Mouse (Mus musculus) NIH3T3 (cell line): Measurements from ENCODE around the gene Slc7a11.

ENCODE experiments used
- DNase-seq: peaks from one replicate; pipeline ENCODE4 v3.0.0-alpha.2; 2012; ENCODE audit warnings: low read depth

Slc7a11 gene

DNA sequence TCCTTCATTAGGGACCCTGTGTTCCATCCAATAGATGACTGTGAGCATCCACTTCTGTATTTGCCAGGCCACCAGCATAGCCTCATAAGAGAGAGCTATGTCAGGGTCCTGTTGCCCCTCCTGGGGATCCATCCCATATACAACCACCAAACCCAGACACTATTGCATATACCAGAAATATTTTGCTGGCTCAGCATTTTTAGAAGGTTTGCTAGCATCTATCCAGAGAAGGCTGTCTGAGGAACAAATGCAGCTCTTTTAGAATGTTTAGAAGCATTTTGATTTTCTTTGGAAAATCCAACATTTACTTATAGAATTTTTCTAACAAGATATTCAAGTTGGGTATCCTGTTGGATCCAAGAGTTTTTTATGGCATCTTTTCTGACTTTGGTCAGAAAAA, 299.3 kb downstream of the Slc7a11 start:
- DNase-seq = no peak

DNA sequence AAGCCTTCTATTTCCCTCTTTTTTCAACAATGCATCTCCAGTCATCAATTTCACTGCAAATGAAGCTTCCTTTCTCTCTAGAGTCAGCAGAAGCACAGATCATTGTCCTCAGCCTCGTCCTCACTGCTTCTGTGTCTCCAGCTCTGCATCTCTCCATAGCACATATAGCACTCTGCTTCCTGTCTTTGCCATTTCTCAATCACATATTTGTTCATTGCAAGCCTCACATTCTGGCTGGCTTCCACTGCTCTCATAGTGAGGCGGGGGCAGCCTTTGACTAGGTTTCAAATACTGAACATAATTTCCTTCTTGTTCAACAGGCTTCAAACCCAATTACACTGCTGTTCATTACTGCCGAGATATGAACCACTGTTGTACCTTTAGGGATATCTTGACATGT, 305.1 kb downstream of the Slc7a11 start:
- no peak for DNase-seq

DNA sequence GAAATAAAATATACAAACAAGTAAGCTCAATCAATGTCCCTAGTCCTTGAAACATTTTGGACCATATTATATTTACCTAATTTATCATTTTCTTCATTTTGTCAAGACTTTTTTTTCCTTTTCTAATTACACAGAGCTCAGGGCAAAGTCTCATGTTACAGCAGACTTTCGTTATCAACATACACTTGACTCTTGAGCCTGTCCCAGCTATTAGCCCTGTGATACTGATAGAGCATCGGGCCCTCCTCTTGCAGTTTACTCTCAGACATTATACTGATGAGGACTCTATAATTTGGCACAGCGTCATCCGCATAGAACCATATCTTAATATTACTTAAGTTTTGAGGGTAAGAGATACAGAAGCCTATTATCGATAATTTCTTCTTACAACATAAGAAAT, 311.2 kb downstream of the Slc7a11 start:
- no peak for DNase-seq

DNA sequence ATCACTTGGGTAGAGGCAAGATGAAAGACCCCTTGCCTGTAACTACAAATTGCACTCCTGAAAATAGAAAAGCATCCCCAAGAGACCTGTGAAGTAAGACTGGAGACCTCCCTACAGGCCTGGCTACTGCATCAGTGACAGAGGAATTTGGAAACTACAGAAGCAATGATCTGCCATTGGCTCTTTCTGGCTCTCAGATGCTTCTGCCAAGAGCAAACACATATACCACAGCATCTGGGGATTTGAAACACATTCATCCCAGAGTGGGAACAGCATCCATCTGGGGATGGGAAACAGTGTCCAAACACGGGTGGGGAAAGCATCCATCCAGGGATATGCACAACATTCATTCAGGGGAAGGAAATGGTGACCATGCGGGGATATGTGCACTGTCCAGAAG, 313.1 kb downstream of the Slc7a11 start:
- DNase-seq = no peak

DNA sequence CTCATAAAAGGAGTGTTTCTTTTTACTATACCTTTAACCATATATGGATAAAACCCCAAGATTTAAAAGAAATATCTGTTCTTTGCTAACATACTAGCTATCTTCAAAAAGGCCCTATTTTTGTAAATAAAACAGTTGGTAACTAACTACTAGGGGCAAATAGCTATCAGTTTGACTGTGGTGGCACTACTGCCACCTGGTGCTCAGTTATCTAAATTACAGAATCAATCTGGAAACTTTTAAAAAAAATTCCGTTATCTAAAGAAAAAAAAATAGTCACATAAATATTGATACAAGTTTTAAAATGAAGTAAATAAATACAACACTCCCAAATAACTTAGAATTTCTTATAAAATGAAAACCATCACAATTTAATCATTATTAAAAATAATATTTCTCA, 322.4 kb downstream of the Slc7a11 start:
- peak; percentile 66 for DNase-seq

DNA sequence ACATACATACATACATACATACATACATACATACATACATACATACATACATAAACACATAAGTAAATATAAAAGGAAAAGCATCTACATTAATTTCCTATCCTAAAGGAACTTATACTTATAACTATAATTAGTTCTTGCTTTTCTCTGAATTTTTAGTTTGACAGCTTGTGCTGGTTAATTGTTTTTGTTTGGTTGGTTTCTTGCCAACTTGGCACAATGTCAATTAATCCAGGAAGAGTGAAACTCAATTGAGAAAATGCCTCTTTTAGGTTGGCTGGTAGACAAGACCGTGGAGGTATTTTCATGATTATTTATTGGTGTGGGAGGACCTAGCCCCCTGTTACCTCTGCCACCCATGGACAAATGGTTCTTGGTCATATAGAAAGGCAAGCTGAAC, 327.1 kb downstream of the Slc7a11 start:
- no peak for DNase-seq

DNA sequence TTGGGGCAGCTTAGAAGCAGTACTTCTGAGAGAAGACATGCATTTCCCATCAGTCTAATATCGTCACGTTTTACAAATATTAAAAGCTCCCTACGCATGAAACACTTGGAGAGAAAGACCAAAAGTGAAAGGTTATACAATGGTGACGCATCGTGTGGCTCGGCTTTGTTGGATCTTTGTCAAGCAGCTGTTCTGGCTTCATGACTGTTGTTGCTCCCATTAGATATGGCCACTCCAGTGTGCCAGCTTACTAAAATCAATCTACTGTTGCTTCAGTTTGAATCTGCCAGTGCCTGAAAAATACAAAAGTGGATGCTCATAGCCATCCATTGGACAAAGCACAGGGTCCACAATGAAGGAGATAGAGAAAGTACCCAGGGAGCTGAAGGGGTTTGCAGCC, 337.9 kb downstream of the Slc7a11 start:
- DNase-seq = peak; percentile 20

DNA sequence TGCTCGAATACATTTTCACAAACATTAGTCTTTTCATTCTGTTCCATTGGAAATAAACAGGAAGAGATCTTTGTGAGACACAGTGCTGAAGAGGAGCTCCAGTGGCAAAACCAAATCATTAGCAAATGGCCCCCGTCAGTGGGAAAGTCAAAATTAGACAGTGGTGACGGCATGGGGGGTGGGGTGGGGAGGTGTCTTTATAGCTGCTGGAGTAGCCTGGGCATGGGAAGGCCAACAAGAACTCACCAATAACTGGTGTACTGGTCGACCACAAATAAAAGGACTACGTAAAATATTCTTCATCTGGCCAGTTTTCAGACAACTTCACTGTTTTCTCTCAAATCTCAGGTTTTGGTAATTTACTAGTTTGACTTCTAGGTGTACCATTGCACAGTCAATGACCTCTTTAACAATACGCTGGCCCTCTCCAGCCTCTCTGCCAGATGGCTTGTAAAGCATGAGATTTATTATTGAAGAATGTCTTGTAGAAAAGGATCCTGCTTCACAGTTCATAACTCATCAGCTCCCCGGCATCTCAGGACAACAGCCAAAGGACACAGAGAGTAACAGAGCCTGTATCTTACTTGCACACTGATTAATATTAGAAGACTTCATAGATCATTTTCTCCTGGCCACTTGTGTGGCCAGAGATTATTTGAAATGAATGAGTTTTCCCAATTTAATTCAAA, 348.9 kb downstream of the Slc7a11 start:
- no peak for DNase-seq

DNA sequence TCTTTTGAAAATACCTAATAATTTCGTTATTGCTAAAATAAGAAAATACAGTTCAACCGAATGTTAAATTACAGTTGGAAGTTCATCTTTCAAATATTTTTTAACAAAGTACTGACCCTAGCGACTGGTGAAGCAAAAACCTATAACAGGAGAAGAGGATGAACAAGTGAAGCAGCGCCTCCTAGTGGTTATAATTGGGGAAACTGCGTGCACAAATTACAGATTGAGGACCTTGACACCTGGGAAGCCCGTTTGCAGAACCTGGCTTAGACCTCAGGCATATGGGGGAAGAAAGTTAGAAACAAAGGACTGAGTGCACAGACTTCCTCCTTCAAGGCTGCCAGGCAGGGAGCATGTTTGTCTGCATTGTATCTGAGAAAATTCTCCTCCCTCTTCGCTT, 366.4 kb downstream of the Slc7a11 start:
- DNase-seq = peak; percentile 91

DNA sequence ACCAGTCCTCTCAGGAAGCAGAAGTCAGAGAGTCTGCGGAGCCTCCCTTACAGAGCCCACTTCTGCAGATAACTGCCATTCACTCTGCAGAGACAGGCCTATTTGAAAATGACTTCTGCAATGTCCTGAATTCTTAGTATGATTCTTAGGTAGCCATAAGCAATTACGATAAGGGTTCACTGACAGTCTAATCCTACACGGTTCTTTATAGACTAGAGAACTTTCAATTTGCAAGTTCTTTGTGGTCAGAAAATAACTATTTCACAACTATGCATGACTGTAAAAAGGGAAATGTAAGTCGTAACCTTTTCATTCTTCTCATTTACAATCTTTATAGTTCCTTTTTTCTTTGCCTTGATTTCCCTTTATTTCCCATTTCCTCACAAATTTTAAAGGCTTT, 380.0 kb downstream of the Slc7a11 start:
- DNase-seq = no peak

DNA sequence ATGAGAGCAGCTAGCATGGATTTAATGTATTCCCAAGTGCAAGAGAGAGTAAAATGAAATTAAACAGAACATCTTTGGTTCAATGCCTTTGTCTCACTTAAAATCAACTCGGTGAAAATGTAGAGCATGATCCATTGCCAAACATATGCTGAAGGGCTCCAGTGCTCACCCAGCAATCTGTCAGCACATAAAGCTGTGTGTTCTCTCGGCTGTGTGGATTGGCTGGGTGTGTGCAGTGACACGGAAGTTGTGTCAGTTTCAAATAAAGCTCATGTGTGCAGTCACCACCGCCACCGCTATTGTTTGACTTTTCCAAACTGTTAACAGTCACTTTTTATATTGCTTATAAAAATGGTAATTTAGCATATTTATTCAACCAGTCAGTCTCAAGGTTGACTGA, 398.7 kb downstream of the Slc7a11 start:
- peak; percentile 6 for DNase-seq

DNA sequence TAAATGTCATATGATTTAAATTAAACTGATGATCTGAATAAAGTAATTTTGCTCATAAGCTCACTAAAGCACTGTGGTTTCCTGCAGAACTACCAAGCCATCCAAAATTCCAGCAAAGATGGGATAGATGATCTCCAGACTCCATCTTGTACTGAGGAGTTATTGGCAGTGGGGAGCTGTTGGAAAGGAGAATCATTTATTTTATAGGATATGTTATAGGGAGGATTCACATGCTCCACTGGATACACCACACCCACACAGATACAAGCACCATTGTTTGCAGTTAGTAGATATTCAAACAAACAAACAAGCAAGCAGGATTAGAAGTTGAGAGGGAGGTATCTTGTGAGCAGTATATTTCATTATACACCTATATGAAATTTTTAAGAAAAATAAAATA, 399.3 kb downstream of the Slc7a11 start:
- DNase-seq = no peak

DNA sequence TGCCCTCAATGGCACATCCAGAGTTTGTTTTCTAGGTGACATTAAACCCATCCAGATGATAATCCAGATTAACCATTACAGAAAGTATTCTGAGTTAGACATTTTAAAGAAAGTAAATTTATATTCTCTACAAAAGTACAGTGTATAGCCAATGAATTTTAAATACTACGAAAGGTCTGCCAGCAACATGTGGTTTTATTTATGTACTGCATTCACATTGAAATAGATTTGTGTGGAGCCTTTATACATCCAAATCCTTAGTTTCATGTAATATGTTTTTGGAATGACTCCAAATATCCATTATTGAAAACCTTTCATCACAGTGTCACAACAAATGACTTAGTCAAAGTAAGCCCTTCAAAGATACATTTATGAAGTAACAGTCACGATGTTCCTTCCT, 402.3 kb downstream of the Slc7a11 start:
- DNase-seq = peak; percentile 52

DNA sequence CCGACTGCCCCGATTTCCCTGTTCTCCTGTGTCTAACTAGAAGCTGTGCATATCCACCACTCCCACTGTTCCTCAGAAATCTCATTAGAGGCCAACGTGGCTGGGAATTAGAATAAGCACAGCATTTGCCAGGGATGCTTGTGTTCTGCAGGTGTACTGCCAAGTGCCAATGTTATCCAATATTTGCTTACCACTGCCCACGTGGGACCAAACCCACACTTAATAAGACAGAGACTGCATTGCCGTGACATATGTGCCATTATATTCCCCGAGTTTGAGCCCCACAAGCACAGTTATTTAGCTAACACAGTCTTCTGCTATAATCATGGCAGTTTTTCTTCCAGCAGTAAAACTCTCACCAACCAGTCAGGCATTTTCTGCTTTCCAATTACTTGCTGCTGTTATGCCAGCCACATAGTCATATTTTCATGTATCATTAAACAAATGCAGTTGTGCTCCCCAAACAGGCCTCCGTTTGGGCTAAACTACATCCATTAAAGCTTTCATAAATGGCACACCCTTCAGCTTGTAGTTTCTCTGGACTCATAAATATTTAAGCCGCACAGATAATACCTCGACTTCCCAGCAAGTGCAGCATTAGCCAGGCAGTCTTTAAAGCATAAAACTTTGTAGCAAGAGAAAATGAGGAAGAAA, 407.4 kb downstream of the Slc7a11 start:
- no peak for DNase-seq

DNA sequence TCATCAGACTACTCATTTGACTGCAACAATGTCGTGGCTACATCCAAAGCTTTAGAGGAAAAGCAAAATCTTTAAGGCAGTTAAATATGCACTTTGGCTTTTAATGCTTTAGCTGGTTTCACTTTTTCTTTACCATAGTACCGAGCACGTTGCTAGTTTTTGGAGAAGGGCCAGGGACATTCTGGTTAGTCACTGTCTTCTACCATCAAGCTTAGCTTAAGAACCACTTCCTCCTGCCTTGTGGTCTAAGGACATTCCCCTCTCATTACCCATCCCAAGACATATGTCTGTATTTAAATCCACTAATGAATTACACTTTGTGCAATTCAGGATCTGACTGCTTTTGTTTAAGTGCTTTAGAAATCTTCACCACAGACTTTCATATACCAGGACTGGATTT, 410.1 kb downstream of the Slc7a11 start:
- peak; percentile 85 for DNase-seq

DNA sequence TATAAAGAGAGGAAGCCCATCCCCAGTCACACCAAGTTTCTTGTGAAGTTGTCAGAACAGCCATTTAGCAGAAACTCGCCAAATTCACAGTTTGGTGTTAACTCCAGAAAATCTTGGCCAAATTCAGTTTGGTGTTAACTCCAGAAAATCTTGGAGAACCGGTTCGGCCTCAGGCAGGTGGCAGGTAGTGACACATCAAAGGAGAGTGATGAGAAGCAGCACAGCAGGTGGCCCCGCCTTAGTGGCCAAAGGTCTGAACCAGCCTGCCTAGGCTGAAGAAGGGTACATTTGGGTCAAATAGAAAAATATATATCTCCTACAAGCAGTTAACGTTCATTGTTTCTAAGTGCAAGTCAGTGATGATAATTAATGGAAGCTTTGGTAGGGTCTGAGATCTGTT, 417.4 kb downstream of the Slc7a11 start:
- DNase-seq = no peak

DNA sequence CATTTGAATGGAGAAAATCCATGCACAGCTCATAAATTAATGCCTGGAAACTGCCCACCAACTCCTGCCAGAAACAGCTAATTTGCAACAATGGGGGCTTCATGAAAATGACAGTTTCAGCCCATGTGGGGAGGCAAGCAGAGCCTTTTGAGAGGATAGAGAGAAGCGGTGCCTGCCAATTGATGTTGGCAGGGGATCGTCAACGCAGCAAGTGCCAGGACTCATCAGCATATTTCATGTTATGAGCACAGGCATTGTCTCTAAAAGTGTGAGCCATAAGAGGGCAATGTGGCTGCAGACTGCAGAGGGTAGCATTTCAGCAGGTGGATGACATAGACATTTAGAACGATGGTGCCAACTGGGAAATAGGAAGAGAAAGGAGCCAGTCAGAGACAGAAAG, 429.0 kb downstream of the Slc7a11 start:
- no peak for DNase-seq

DNA sequence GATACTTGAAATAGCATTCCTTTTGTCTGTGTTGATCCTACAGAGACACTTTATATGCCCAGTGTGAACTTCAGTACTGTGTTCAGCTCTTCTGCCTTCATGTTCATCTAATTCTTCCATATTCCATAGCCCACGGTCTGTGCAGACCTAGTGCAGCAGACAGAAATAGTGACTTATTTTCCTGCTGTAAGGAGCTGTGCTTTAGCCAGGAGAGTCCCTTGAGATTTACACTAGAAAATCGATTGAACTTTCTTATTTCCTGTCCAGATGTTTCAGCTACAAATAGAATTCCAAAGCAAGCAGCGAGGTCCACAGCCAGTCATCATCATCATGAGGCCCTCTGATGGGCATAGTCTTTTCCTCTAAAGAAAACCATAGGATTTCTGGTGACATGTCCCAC, 431.4 kb downstream of the Slc7a11 start:
- peak; percentile 73 for DNase-seq

DNA sequence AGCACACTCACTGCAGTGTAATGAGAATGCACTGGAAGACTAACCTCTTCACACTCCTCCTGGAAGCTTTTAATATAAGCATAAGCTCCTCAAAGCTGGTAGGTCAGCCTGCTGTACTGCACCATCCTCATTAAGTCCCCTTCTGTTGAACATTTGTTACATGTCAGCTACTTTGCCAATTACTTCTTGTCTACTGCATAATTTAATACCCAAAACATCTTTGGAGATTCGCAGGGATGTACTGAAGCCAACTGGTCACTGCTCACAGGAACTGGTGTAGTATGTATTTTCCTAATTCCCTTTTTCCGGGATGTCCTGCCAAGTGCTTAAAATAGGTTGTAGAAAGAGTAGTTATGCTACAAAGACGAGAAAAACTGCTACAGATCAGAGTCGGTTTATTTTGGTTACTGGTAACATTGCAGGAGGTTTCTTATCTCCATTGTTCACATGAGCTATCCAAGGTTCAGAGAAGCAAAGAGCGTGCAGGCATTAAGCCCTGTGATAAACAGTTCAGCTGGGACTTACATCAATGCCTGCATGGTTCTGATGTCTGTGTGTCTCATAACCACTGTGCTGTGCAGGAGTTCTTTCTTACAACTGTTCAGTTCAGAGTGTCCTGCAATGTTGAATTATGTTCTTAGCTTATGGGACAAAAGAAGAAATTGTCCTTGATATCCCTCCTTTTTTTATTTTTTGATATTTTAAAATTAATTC, 439.3 kb downstream of the Slc7a11 start:
- peak; percentile 24 for DNase-seq

DNA sequence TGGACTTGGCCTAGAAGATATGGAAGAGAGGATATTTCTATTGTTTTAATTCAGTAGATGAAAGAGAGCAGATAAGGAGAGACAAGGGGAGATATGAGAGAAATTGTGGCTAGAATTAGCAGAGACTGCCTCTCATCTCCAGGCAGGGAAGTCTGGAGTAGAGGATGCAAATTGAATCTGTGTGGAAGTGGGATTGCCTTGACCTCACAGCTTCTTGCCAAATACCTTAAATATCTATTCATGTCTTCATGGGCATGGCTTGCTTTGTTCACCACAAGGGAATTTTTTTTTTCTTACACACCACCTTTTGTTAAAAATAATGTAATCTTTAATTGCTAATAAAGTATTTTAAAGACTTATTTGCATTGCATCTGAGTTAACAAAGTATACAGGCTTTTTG, 441.3 kb downstream of the Slc7a11 start:
- no peak for DNase-seq

DNA sequence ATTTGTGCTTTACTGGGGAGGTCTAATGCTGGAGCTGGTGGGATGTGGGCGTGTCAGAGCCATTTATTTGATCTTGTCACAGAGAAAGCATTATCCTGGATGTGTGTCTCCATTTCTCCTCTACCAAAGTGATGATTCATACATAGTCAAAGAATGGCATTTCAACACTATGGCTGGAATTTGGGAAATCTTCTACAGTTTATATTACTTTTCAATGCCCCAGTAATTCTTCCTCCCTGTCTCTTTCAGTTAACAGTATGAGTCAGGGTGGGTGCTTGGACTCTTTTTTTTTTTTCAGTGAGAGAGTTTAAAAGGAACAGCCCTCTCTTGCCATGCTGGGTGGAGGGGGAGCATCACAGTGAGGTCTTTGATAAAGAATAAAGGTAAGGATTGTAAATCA, 441.8 kb downstream of the Slc7a11 start:
- peak; percentile 71 for DNase-seq

DNA sequence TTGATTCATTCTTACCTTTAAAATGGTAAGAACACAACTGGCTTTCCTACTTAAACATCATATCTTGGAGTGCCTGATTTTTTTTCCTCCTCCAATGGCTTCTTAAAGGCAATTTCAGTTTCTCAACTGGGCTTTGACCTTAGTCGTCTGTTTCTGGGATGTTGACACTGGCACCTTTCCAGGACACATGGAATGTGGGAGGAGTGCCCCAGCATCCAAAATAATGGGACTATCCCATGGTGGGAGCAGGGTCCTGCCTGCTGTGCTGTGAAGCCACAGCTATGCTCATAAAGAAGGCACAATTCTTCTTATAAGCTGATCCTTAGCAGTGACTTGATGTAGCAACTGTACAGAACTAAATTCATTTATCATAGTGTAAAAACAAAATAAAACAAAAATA, 450.5 kb downstream of the Slc7a11 start:
- DNase-seq = peak; percentile 60

DNA sequence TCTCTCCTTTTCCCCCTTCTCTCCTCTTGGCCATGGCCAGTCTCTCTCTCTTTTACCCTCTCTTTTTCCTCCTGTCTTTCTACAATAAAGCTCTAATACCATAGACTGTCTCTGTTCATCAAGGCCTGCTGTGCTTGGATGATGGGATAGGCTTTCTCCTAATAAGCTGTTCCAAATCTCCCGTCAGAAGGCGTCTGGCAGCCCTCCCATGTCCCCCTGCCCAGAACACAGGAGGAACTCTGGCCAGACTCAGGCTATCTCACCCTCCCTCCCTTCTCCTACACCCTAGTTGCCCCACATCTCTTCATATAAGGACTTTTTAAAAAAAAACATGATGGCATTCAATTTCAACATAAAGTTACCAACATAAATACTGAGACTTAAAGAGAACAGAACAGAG, 456.2 kb downstream of the Slc7a11 start:
- no peak for DNase-seq
